Mouse (Mus musculus) erythroid progenitor cell, adult 5-6 weeks (primary cell): ENCODE data around the gene Sgcb. TPM values are rescaled to one million over a fixed set of nuclear protein-coding genes. Genes with fewer than 3 reads are reported as not detected.

Experiments
- ATAC-seq: replicated peaks from 2 replicates; pipeline ENCODE4 v1.8.0; 2016; ENCODE audit warnings: moderate number of reproducible peaks, mild to moderate bottlenecking, moderate TSS enrichment, inconsistent platforms; ENCODE audit not compliant: poor library complexity, low FRiP score, severe bottlenecking
- total RNA-seq, 2 experiments: library from RNA; stranded (forward) in 1 of 2; stranded (reverse) in 1 of 2; fragments of 150-400 nt in 1 of 2; fragments of 186-747, 209-891 nt in 1 of 2; gene quantifications; 2 replicates each; pipeline versions ENCODE4 v1.2.3 to v1.2.4; 2015 to 2017; ENCODE audit warnings: low replicate concordance in 2 of 2

The Sgcb gene
- total RNA-seq, 2 experiments from 2014 or later = 4.2 TPM; not detected in 1

DNA sequence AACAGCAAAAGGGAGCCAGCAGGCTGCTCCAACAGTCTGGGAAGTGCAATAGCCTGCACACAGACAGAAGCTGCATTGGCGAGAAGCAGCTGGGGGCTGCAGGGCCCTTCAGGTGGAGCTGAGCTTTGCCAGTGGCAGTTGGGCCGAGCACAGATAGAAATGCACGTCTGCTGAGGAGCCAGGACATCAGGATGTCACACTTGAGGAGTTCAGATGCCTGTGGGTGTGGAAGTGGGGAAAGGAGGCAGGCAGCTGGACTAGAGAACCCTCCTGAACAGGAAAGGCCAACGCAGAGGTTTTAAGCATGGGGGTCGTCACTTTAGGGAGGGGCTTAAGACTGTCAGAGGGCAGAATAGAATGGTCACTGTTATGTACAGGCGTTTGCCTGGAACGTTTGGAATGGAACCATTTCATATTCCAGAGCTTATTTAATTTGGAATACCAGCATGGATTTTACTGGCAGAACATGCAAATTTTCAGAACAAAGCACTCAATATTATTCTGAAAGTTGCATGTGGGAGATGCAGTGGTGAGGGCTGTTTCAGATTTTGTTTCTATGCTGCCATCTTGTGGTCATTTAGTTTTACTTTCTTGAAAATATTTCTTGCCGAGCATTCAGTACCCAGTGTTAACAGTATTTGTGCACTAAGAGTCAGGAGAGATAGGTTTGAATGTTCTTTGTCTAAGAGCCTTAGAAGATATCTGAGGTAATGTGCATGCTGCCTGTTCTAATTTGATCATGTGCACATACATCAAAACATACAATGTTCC is 10.1 kb downstream of the Sgcb start:
- no peak for ATAC-seq

DNA sequence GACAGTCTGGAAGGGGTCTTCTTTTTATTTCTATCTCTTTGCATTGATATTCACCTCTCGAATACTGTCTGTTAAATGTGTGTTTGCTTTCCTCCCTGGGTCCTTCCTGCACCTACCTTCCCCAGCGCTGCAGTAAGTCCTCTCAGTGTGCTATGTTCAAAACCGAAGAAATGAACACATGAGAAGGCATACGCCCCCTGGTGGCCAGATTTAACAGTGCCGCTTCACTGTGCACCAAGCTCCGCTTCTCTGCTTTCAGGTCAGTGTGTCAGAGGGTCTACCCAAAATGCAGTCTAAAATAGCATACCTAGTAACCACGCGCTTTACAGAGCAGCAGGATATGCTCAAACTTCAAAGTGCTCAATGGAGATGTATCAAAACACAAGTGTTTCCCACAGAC is 14.4 kb downstream of the Sgcb start:
- no peak for ATAC-seq

GRCm38 (mm10) chr5:73632291-73632690 is 15.3 kb downstream of the Sgcb start, which contains the start of gene Lrrc66:
Gene Lrrc66, minus strand, starts transcription at chr5:73632526.
- ATAC-seq = no peak

DNA sequence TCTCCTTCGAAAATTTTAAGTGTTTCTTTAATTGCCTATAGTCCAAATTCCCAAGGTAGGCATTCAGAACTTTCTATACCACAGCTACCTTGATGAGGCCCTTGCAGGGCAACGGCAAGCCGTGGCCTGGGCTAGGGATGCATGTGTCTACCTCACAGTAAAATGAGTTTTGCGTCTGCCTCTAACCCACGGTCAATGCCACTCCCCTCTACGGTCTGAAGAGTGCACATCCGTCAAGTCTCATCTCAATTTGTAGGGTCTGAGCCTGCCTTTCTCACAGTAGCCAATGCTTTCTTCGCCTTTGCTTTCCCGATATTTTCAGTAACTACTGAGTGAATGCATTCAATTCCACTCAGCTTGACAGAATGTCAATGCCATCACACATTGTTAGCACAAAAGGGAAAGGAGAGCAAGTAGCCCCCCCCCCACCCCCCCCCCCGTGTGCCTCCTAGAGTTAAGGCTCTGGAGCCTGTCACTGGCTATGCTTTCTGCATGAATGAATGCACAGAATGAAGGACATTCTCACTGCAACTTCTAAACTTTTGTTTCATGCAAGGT is 16.5 kb downstream of the Sgcb start:
- ATAC-seq = no peak

GRCm38 (mm10) chr5:73630141-73630540 is 17.4 kb downstream of the Sgcb start:
- no peak for ATAC-seq

DNA sequence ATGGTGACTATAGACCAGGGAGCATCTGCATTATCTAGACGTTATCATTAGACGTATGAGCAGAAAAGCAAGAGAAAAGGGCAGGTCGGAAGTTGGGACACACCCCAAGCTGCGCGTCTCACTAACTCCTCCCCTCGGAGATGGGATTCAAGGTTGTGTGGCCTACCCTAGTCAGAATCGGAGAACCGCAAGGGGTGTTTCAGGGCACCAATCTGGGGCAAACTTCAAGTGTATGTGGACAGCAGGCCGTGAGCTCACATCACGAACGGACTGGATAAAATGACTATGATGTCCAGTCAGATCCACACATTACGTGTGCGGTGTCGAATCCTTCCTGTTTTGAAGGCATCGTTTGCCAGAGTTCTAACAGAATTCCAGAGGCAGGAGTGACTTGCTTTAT is 19.6 kb downstream of the Sgcb start:
- ATAC-seq = no peak

GRCm38 (mm10) chr5:73627559-73627958 is 20.0 kb downstream of the Sgcb start:
- no peak for ATAC-seq

DNA sequence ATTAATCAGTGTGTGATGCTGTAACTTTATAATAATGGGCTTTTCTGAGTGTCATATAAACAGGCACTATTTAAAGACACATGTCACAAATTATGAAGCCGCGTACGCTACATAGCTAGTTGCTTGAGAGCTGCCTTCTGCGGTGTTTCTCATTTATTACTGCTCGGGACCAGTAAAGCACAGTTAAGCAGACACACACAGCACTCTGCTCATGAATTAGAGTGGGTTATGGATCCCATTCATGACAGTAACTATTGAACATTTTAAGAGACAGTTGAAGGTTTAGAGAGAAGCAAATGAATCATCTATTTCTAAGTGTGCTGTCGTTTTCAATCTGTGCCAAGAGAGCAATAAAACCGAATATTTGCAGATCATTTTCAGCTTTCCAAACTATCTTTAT is 20.7 kb downstream of the Sgcb start:
- ATAC-seq = no peak

GRCm38 (mm10) chr5:73625505-73625904 is 22.1 kb downstream of the Sgcb start:
- no peak for ATAC-seq

GRCm38 (mm10) chr5:73618969-73619368 is 28.6 kb downstream of the Sgcb start:
- no peak for ATAC-seq

GRCm38 (mm10) chr5:73615211-73615610 is 32.4 kb downstream of the Sgcb start:
- no peak for ATAC-seq

DNA sequence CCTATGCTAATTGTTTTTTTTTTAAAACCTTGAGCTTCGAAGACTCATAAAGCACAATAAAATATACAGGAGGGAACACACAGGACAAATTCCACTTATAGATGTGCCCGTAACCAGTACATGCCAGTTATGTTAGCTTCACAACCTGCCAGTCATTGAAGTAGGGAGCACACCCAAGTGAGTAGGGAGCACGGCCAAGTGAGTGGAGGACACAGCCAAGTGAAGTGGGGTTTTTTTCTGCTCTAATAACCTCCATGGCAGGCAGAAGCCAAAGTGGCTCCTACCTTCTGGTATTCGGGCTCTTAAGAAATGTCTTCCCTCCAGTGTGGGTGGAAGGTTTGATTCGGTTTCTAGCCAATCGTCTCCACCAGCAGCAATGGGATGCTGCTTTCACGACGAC is 34.3 kb downstream of the Sgcb start:
- ATAC-seq = no peak

- no peak for ATAC-seq
Measured at GRCm38 (mm10) chr5:73611071-73611470, 36.5 kb downstream of the Sgcb start.

GRCm38 (mm10) chr5:73604964-73605363 is 42.6 kb downstream of the Sgcb start:
- no peak for ATAC-seq

GRCm38 (mm10) chr5:73604542-73604941 is 43.0 kb downstream of the Sgcb start:
- no peak for ATAC-seq

GRCm38 (mm10) chr5:73602865-73603264 is 44.7 kb downstream of the Sgcb start:
- ATAC-seq = no peak

GRCm38 (mm10) chr5:73601361-73601763 is 46.2 kb downstream of the Sgcb start:
- no peak for ATAC-seq

DNA sequence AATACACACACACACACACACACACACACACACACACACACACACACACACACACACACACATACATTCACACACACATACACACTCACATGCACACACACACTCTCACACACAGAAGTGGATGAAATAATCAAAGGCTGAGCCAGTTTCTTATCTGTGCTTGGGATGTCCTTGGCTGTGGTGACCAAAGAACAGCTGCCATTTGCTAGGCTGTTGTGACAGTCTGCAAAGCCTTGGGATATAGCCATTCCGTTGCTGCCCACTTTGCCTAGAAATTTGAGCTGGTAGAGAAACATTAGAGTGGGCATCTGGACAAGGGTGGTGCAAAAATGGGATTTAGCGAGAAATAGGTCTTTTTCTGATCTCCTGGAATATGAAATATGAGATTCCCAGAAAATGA is 47.6 kb downstream of the Sgcb start:
- ATAC-seq = no peak

DNA sequence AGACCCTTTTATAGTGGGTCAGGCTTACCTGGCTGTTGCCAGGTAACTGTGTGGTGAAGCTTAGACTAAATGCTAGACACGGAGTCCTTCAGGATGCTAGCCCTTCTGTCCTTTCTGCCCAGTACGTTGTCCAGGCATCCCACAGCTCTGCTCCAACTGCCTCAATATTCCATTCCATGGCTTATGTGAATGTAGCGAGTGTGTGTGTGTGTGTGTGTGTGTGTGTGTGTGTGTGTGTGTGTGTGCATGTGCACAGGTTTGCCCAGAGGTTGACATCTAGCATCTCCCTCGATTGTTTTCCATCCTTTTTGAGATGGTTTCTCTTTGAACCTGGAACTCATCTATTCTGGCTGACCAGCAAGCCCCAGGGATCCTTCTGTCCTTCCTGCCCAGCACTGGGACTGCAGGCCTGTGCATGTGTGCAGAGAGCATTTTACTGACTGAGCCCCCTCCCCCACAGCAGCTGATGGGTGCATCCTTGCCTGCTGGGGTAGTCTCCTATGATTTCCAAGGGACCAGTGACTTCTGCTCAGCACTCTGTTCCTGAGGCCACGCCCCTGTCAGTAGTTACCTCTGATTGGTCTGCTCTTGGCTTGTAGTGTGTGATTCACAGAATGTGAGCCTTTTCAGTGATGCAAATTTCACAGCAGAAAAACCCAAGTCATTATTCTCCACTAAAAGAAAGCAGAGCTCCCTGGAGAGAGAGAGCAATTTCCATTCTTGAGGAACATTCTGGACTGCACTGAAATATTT is 48.5 kb downstream of the Sgcb start:
- no peak for ATAC-seq

DNA sequence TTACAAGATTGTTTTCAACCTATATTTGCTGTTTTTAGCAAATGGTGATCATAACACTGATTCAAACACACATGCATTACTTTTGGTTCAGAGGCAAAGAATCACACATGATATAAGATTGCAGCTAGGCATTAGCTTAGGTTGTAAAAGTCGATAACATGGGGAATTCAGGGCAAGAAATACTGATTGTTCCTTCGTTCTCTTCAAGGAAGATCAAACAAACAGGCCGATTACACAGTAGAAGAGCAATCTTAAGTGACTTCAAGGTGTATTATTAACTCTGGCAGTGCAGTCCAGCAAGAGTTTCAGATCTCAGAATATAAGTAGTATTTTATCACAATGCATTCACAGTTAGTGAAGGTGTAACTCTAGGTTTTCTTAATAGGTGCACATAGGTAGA is 60.5 kb downstream of the Sgcb start:
- no peak for ATAC-seq

DNA sequence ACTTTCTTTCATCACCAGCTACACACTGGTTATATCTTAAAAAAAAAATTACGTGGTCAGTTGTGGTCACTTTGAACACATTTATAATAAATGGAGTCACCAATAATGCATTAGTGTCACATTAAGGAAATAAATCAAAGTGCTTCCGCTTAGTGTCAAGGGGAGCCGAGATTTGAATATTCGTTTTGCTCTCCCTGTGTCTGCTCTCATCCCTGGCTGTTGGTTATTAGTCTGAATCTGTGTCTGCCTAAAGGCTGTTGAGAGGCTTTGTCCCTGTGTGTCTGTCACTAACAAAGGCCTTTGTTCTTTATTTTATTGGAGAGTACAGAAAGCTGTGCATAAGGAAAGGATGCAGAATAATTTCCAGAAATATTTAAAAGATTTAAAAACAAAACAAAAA is 61.0 kb downstream of the Sgcb start:
- no peak for ATAC-seq
